Mouse (Mus musculus) kidney, adult 2 months (tissue): ENCODE results near the gene Srp14. TPM values are rescaled to one million over a fixed set of nuclear protein-coding genes. Genes with fewer than 3 reads are reported as not detected.

Source experiments
- DNase-seq: peaks from one replicate; pipeline ENCODE4 v3.0.0; 2021
- H3K27ac ChIP-seq: fragments of 200-500 bp; 2 replicates; pipeline ENCODE4 v1.5.1; 2012; ENCODE audit warnings: low read depth, low read length, control low read depth, inconsistent platforms; ENCODE audit not compliant: insufficient read depth
- H3K27me3 ChIP-seq: fragments of 200-500 bp; replicated peaks from 2 replicates; pipeline ENCODE4 v1.6.1; 2012; ENCODE audit warnings: mild to moderate bottlenecking, moderate library complexity, low read length, inconsistent platforms; ENCODE audit not compliant: control insufficient read depth, insufficient read depth
- H3K36me3 ChIP-seq: fragments of 200-500 bp; 2 replicates; pipeline ENCODE4 v1.6.1; 2012; ENCODE audit warnings: mild to moderate bottlenecking, moderate library complexity, low read length, inconsistent platforms; ENCODE audit not compliant: control insufficient read depth, insufficient read depth
- H3K4me1 ChIP-seq: fragments of 200-500 bp; 2 replicates; pipeline ENCODE4 v1.6.1; 2011; ENCODE audit warnings: low read length; ENCODE audit not compliant: control insufficient read depth, insufficient read depth
- H3K4me3 ChIP-seq: fragments of 200-500 bp; 2 replicates; pipeline ENCODE4 v1.5.1; 2011; ENCODE audit warnings: mild to moderate bottlenecking, low read depth, low read length, control low read depth; ENCODE audit not compliant: insufficient read depth
- CTCF ChIP-seq: fragments of 200-500 bp; conservative IDR thresholded peaks from 2 replicates; pipeline ENCODE4 v1.5.1; 2011; ENCODE audit warnings: low read depth, mild to moderate bottlenecking, control low read depth, low read length, moderate library complexity, mixed read lengths; ENCODE audit not compliant: insufficient read depth, insufficient read length
- POLR2A ChIP-seq: fragments of 200-500 bp; IDR thresholded peaks from one replicate; pipeline ENCODE4 v1.6.1; 2011; ENCODE audit warnings: low read depth, low read length, control low read depth
- WGBS: fragments of 180-500 bp; shearing (Covaris S2); methylation state at CpG from one replicate; pipeline ENCODE4 v1.1.7; 2018; 5-methylcytosine and 5-hydroxymethylcytosine counted together
- polyA plus RNA-seq: library from polyadenylated mRNA; depleted of rRNA; stranded (reverse); fragments of >200 nt; gene quantifications from 2 replicates; pipeline ENCODE4 v1.2.3, GENCODE M21; 2012

Gene Srp14
- polyA plus RNA-seq, 1 experiment = 77.2 TPM

GRCm38 (mm10) chr2:118466601-118467000 lies 12.9 kb downstream of the Srp14 start:
- Histone ChIP-seq H3K36me3 (peaks cover 7% of the 10 kb centered on the region; the same call in 1 of the 2 replicates), H3K27ac (no peak overlapping the region), H3K27me3 (no peaks in the 10 kb centered on the region), H3K4me1 (no peaks in the 10 kb centered on the region), H3K4me3 (no peak overlapping the region)
- WGBS = 69% methylated on average over 1 of the region's 1 CpGs
- DNase-seq = no peak
- no peak for TF ChIP-seq CTCF
- TF ChIP-seq POLR2A = no peak

- Histone ChIP-seq H3K4me1 (no peaks in the 10 kb centered on the region), H3K27ac (no peak overlapping the region), H3K4me3 (no peak overlapping the region), H3K36me3 (peaks cover 3% of the 10 kb centered on the region; the same call in 1 of the 2 replicates), H3K27me3 (no peaks in the 10 kb centered on the region)
- WGBS = 84% methylated on average over 2 of the region's 2 CpGs
- TF ChIP-seq POLR2A (no peak), CTCF (no peak)
- no peak for DNase-seq
Observed at GRCm38 (mm10) chr2:118465894-118466293, 13.6 kb downstream of the Srp14 start.

GRCm38 (mm10) chr2:118464450-118464849 lies 15.1 kb downstream of the Srp14 start:
- no peak overlapping the region for H3K4me3 ChIP-seq
- peaks cover 2% of the 10 kb centered on the region; the same call in 1 of the 2 replicates for H3K36me3 ChIP-seq
- WGBS = 86% methylated on average over 3 of the region's 3 CpGs
- TF ChIP-seq POLR2A (no peak), CTCF (no peak)
- no peak overlapping the region for H3K27ac ChIP-seq
- DNase-seq = no peak
- H3K4me1 ChIP-seq = no peaks in the 10 kb centered on the region
- no peaks in the 10 kb centered on the region for H3K27me3 ChIP-seq

- no peak overlapping the region for H3K27ac ChIP-seq
- H3K4me1 ChIP-seq = no peaks in the 10 kb centered on the region
- no peaks in the 10 kb centered on the region for H3K27me3 ChIP-seq
- no peak for DNase-seq
- H3K4me3 ChIP-seq = no peak overlapping the region
- 81% methylated on average over 5 of the region's 5 CpGs for WGBS
- TF ChIP-seq POLR2A = no peak
- no peak for TF ChIP-seq CTCF
- peaks cover 2% of the 10 kb centered on the region; the same call in 1 of the 2 replicates for H3K36me3 ChIP-seq
Observed at GRCm38 (mm10) chr2:118463480-118463879, 16.0 kb downstream of the Srp14 start.

- H3K4me3 ChIP-seq = no peak overlapping the region
- no peaks in the 10 kb centered on the region for H3K4me1 ChIP-seq
- no peak overlapping the region for H3K27ac ChIP-seq
- TF ChIP-seq CTCF (no peak), POLR2A (no peak)
- 82% methylated on average over 16 of the region's 16 CpGs for WGBS
- DNase-seq = no peak
- no peaks in the 10 kb centered on the region for H3K36me3 ChIP-seq
- H3K27me3 ChIP-seq = no peaks in the 10 kb centered on the region
Observed at GRCm38 (mm10) chr2:118461480-118462165, 17.9 kb downstream of the Srp14 start.

GRCm38 (mm10) chr2:118457463-118458261 lies 21.8 kb downstream of the Srp14 start:
- H3K27ac ChIP-seq = no peak overlapping the region

GRCm38 (mm10) chr2:118457029-118457428 lies 22.5 kb downstream of the Srp14 start:
- 82% methylated on average over 3 of the region's 3 CpGs for WGBS
- no peak for DNase-seq
- no peak overlapping the region for H3K27ac ChIP-seq

More at GRCm38 (mm10) chr2:118457463-118458261, 21.8 kb downstream of the Srp14 start:
- H3K4me1 ChIP-seq = no peaks in the 10 kb centered on the region
- H3K4me3 ChIP-seq = no peak overlapping the region
- no peak for DNase-seq
- WGBS = 88% methylated on average over 13 of the region's 13 CpGs
- TF ChIP-seq POLR2A = no peak
- no peaks in the 10 kb centered on the region for H3K36me3 ChIP-seq
- no peaks in the 10 kb centered on the region for H3K27me3 ChIP-seq

More at GRCm38 (mm10) chr2:118457029-118457428, 22.5 kb downstream of the Srp14 start:
- TF ChIP-seq POLR2A = no peak
- Histone ChIP-seq H3K36me3 (no peaks in the 10 kb centered on the region), H3K27me3 (no peaks in the 10 kb centered on the region), H3K4me3 (no peak overlapping the region), H3K4me1 (no peaks in the 10 kb centered on the region)
